In genomic region chr12:69386281-69386732, GRCm38 (mm10) we compare ENCODE assay signal across 2 mouse cellular contexts. TPM values are rescaled to one million over a fixed set of nuclear protein-coding genes. Genes with fewer than 3 reads are reported as not detected.
"Had no signal": no experiment of that assay in that cellular context is flagged by ENCODE, and none has a peak within 500 bp of the region (broad histone marks: within the 10 kb centered on the region; RNA-seq: fewer than 3 reads in every experiment).

No protein-coding gene starts in this region.

RNA-seq across cellular contexts. Expression of gene Gm9887, which starts 14.0 kb away (rescaled TPM):
- total RNA-seq: megakaryocyte, adult 5-6 weeks; megakaryocyte-erythroid progenitor cell, adult 5-6 weeks had no signal
